Mouse (Mus musculus) bone marrow macrophage, adult 2 months (primary cell): Measurements from ENCODE around the gene Vps13d. TPM values are rescaled to one million over a fixed set of nuclear protein-coding genes. Genes with fewer than 3 reads are reported as not detected.
A peak's percentile ranks its signal among the peaks of the same experiment; 100 is the strongest.

Experiments used
- H3K27ac ChIP-seq: 2 replicates; pipeline ENCODE4 v1.5.1; 2012; ENCODE audit warnings: low read depth, low read length; ENCODE audit not compliant: insufficient read depth
- H3K4me1 ChIP-seq: 2 replicates; pipeline ENCODE4 v1.6.1; 2012; ENCODE audit warnings: low read length; ENCODE audit not compliant: control insufficient read depth, insufficient read depth
- H3K4me3 ChIP-seq: 2 replicates; pipeline ENCODE4 v1.5.1; 2012; ENCODE audit warnings: mild to moderate bottlenecking, low read length, moderate library complexity; ENCODE audit not compliant: insufficient read depth
- CTCF ChIP-seq: IDR thresholded peaks from 2 replicates; pipeline ENCODE4 v1.5.1; 2012; ENCODE audit warnings: low read depth, mild to moderate bottlenecking, low read length, moderate library complexity
- POLR2A ChIP-seq: IDR thresholded peaks from 2 replicates; pipeline ENCODE4 v1.6.1; 2012; ENCODE audit warnings: mild to moderate bottlenecking, low read depth, low read length, borderline replicate concordance
- polyA plus RNA-seq: library from polyadenylated mRNA; stranded (reverse); fragments of >200 nt; gene quantifications from 2 replicates; pipeline ENCODE4 v1.2.4, GENCODE M21; 2012; ENCODE audit not compliant: missing spikeins, insufficient read depth, insufficient read length

The Vps13d gene
- polyA plus RNA-seq, 1 experiment: 44.8 TPM

- no peak overlapping the region for H3K4me3 ChIP-seq
- TF ChIP-seq CTCF: no peak
- no peak for TF ChIP-seq POLR2A
- H3K27ac ChIP-seq: no peak overlapping the region
- H3K4me1 ChIP-seq: no peaks in the 10 kb centered on the region
These were observed 33.6 kb downstream of the Vps13d start for GRCm38 (mm10) chr4:145161243-145161642.

GRCm38 (mm10) chr4:145155956-145156355, 38.8 kb downstream of the Vps13d start:
- H3K27ac ChIP-seq: no peak overlapping the region
- H3K4me1 ChIP-seq: no peaks in the 10 kb centered on the region
- no peak overlapping the region for H3K4me3 ChIP-seq
- peak; percentile 67 for TF ChIP-seq CTCF
- no peak for TF ChIP-seq POLR2A

- TF ChIP-seq CTCF (no peak), POLR2A (no peak)
- Histone ChIP-seq H3K27ac (no peak overlapping the region), H3K4me1 (peaks cover 6% of the 10 kb centered on the region), H3K4me3 (no peak overlapping the region)
These were observed 43.7 kb downstream of the Vps13d start for GRCm38 (mm10) chr4:145151103-145151486.

GRCm38 (mm10) chr4:145150345-145151102, 44.3 kb downstream of the Vps13d start:
- Histone ChIP-seq H3K4me1 (peaks cover 6% of the 10 kb centered on the region), H3K27ac (no peak overlapping the region), H3K4me3 (no peak overlapping the region)
- no peak for TF ChIP-seq CTCF
- no peak for TF ChIP-seq POLR2A

- peaks cover 15% of the 10 kb centered on the region for H3K4me1 ChIP-seq
- TF ChIP-seq CTCF (no peak), POLR2A (no peak)
- no peak overlapping the region for H3K4me3 ChIP-seq
- H3K27ac ChIP-seq: no peak overlapping the region
These were observed 47.5 kb downstream of the Vps13d start for GRCm38 (mm10) chr4:145147006-145147961.

GRCm38 (mm10) chr4:145143533-145143932, 51.3 kb downstream of the Vps13d start:
- H3K27ac ChIP-seq: peak overlapping the region; percentile 53
- peaks cover 19% of the 10 kb centered on the region for H3K4me1 ChIP-seq
- no peak for TF ChIP-seq POLR2A
- TF ChIP-seq CTCF: no peak
- no peak overlapping the region for H3K4me3 ChIP-seq

- Histone ChIP-seq H3K4me3 (no peak overlapping the region), H3K27ac (0 out of 2 replicates have a peak overlapping the region, but pooled peaks have one; percentile 32), H3K4me1 (peaks cover 10% of the 10 kb centered on the region)
- no peak for TF ChIP-seq POLR2A
- TF ChIP-seq CTCF: no peak
These were observed 58.1 kb downstream of the Vps13d start for GRCm38 (mm10) chr4:145136705-145137104.

GRCm38 (mm10) chr4:145135473-145135872, 59.3 kb downstream of the Vps13d start:
- no peak for TF ChIP-seq CTCF
- no peak for TF ChIP-seq POLR2A
- Histone ChIP-seq H3K4me1 (peaks cover 10% of the 10 kb centered on the region), H3K27ac (no peak overlapping the region), H3K4me3 (no peak overlapping the region)

GRCm38 (mm10) chr4:145130772-145131171, 64.0 kb downstream of the Vps13d start:
- TF ChIP-seq CTCF (no peak), POLR2A (no peak)
- H3K4me1 ChIP-seq: peaks cover 8% of the 10 kb centered on the region
- H3K4me3 ChIP-seq: no peak overlapping the region
- no peak overlapping the region for H3K27ac ChIP-seq
